Mouse (Mus musculus): ENCODE data around the gene Slc17a5. TPM values are rescaled to one million over a fixed set of nuclear protein-coding genes. Genes with fewer than 3 reads are reported as not detected.

Gene Slc17a5
- polyA plus RNA-seq, 1 experiment from 2014 or later = 12.2 TPM

DNA sequence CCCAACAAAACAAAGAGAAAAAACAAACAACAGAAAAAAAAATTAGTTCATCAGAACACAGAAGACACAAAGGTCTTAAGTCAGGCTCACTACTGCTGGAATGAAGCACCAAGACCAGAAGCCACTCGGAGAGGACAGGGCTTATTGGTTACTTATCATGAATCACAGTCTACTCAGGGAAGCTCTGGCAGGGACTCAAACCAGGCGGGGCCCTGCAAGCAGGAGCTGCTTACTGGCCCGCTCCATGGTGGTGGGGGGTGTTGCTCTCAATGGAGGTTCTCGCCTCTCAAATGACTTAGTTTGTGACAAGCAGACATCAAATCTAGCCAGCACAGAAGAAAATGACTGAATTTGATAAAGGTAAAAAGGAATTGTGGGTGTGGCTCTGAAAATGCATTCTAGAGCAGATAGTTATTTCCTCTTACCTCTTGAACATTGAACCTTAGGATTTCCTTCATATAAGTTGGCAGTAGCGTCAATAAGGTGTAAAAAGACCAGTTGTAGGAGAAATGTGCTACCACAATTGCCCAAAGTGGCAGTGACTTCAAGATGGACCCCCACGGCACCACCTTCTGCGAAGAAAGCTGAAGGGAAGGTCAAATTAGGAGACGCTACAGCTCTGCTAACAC is 29.1 kb downstream of the Slc17a5 start:
- peak; percentile 28 for DNase-seq
- ATAC-seq (ENCODE audit: insufficient read depth) = no peak
- no peak overlapping the region for H3K4me2 ChIP-seq
- H3K27ac ChIP-seq (ENCODE audit: low read depth) = no peak overlapping the region
- H3K4me1 ChIP-seq (ENCODE audit: insufficient read depth) = no peaks in the 10 kb centered on the region
- no peak overlapping the region for H3K9ac ChIP-seq
- no peak overlapping the region for H3K4me3 ChIP-seq (ENCODE audit: low read depth, low read length)
- no peaks in the 10 kb centered on the region for H3K36me3 ChIP-seq (ENCODE audit: insufficient read depth)
- no peaks in the 10 kb centered on the region for H3K27me3 ChIP-seq (ENCODE audit: insufficient read depth, low read length)
- 76% methylated on average over 8 of the region's 8 CpGs for WGBS
- TF ChIP-seq CTCF (IDR thresholded peaks at IDR 0.05; ENCODE audit: low read depth) = no peak
- no peaks in the 10 kb centered on the region for H3K9me3 ChIP-seq (ENCODE audit: low read depth, low read length)

DNA sequence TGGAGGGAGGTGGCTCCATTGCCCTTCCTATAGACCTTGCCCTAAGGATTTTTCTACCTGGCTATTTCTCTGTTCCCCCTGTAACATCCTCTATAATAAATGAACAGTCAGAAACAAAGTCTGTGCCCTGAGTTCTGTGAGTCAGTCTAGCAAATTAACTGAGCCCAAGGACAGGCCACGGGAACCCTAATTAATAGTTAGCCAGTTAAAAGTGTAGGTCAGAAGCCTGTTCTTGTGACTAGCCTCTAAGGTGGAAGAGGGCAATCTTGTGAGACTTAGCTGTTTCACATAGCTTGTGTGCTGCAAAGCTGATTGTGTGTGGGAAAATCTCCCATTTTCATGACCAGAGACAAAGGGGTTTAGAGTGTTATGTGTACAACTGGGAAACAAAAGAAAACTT is 30.8 kb downstream of the Slc17a5 start:
- WGBS = 83% methylated on average over 1 of the region's 1 CpGs
- ATAC-seq (ENCODE audit: insufficient read depth) = no peak
- H3K27me3 ChIP-seq (ENCODE audit: insufficient read depth, low read length) = no peaks in the 10 kb centered on the region

DNA sequence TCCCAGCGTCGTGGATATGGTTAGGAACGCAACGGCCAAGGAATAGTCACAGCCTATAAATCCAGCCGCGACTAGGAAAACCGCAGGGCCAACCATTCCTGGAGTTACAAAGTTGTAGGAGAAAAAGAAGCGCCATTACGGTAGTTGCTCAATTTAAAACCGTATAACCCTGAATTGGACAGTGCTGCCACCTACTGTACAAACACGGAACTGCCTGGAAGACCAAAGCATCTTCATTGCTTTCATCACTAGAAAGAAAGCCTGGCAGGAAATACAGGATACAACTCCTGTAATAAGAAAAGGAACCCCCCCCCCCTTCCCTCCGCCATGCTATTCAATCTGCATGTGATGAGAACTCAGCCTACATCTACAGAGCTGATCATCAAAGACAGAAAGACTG is 34.9 kb downstream of the Slc17a5 start:
- peak; percentile 84 for TF ChIP-seq CTCF (IDR thresholded peaks at IDR 0.05; ENCODE audit: low read depth)
- 0 out of 2 replicates have a peak, but pooled peaks cover 3% of the 10 kb centered on the region for H3K9me3 ChIP-seq (ENCODE audit: low read depth, low read length)
- no peaks in the 10 kb centered on the region for H3K36me3 ChIP-seq (ENCODE audit: insufficient read depth)
- H3K4me3 ChIP-seq (ENCODE audit: low read depth, low read length) = no peak overlapping the region
- 36% methylated on average over 12 of the region's 12 CpGs for WGBS
- no peak overlapping the region for H3K9ac ChIP-seq
- no peak overlapping the region for H3K27ac ChIP-seq (ENCODE audit: low read depth)
- DNase-seq = peak; percentile 94
- ATAC-seq (ENCODE audit: insufficient read depth) = peak; percentile 35; the same call in 1 of the 2 replicates
- no peaks in the 10 kb centered on the region for H3K27me3 ChIP-seq (ENCODE audit: insufficient read depth, low read length)
- no peak overlapping the region for H3K4me2 ChIP-seq
- H3K4me1 ChIP-seq (ENCODE audit: insufficient read depth) = no peaks in the 10 kb centered on the region

More for the DNA sequence above, 30.8 kb downstream of the Slc17a5 start:
- no peak overlapping the region for H3K9ac ChIP-seq
- DNase-seq = no peak
- H3K9me3 ChIP-seq (ENCODE audit: low read depth, low read length) = 0 out of 2 replicates have a peak, but pooled peaks cover 3% of the 10 kb centered on the region
- H3K4me2 ChIP-seq = no peak overlapping the region
- no peaks in the 10 kb centered on the region for H3K4me1 ChIP-seq (ENCODE audit: insufficient read depth)
- H3K27ac ChIP-seq (ENCODE audit: low read depth) = no peak overlapping the region
- no peak for TF ChIP-seq CTCF (IDR thresholded peaks at IDR 0.05; ENCODE audit: low read depth)
- H3K4me3 ChIP-seq (ENCODE audit: low read depth, low read length) = no peak overlapping the region
- no peaks in the 10 kb centered on the region for H3K36me3 ChIP-seq (ENCODE audit: insufficient read depth)

DNA sequence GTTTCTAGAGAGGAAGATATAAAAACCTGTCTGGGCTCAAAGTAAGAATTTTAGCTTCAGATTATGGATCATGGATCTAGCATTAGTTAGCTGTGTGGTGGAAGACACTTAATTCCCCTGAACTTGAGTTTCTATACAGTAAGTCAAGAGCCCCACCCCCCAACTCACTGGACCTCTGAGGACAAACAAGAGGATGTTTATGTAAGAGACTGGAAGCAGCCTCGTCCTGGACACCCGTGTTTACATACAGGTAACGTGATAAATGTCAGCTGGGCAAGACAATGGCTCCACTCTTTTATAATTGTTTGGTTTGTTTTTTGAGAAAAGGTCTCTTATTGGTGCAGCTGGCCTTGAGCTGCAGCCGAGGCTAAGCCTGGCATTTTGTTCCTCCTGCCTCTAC is 36.1 kb downstream of the Slc17a5 start:
- Histone ChIP-seq H3K9ac (no peak overlapping the region), H3K9me3 (ENCODE audit: low read depth, low read length) (0 out of 2 replicates have a peak, but pooled peaks cover 3% of the 10 kb centered on the region), H3K36me3 (ENCODE audit: insufficient read depth) (no peaks in the 10 kb centered on the region), H3K4me3 (ENCODE audit: low read depth, low read length) (no peak overlapping the region), H3K27ac (ENCODE audit: low read depth) (no peak overlapping the region), H3K4me2 (no peak overlapping the region), H3K27me3 (ENCODE audit: insufficient read depth, low read length) (no peaks in the 10 kb centered on the region), H3K4me1 (ENCODE audit: insufficient read depth) (no peaks in the 10 kb centered on the region)
- DNase-seq = peak; percentile 52
- no peak for TF ChIP-seq CTCF (IDR thresholded peaks at IDR 0.05; ENCODE audit: low read depth)
- peak; percentile 54; the same call in 1 of the 2 replicates for ATAC-seq (ENCODE audit: insufficient read depth)
- WGBS = 23% methylated on average over 4 of the region's 4 CpGs

DNA sequence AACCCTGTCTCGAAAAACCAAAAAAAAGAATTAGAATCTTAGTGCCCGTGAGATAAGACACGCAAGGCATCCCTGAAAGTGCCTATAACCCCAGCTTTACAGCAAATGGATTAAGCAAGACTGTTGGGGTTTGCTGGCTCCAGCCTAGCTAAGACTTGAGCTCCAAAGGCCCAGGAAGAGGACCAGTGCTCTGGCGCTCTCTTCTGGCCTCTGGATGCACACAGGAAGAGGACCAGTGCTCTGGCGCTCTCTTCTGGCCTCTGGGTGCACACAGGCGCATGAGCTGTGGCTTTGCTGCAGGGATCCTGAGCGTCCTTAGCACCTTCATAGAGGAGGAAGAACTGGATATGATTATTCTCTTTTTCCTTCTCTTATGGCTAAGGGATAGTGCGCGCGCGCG is 40.1 kb downstream of the Slc17a5 start:
- ATAC-seq (ENCODE audit: insufficient read depth) (no peak), DNase-seq (peak; percentile 36)
- H3K36me3 ChIP-seq (ENCODE audit: insufficient read depth) = no peaks in the 10 kb centered on the region
- no peaks in the 10 kb centered on the region for H3K27me3 ChIP-seq (ENCODE audit: insufficient read depth, low read length)
- no peak overlapping the region for H3K4me3 ChIP-seq (ENCODE audit: low read depth, low read length)
- WGBS = 84% methylated on average over 12 of the region's 12 CpGs
- H3K9ac ChIP-seq = no peak overlapping the region
- peak; percentile 51 for TF ChIP-seq CTCF (IDR thresholded peaks at IDR 0.05; ENCODE audit: low read depth)
- H3K4me2 ChIP-seq = no peak overlapping the region
- no peak overlapping the region for H3K27ac ChIP-seq (ENCODE audit: low read depth)
- 0 out of 2 replicates have a peak, but pooled peaks cover 3% of the 10 kb centered on the region for H3K9me3 ChIP-seq (ENCODE audit: low read depth, low read length)
- H3K4me1 ChIP-seq (ENCODE audit: insufficient read depth) = no peaks in the 10 kb centered on the region

DNA sequence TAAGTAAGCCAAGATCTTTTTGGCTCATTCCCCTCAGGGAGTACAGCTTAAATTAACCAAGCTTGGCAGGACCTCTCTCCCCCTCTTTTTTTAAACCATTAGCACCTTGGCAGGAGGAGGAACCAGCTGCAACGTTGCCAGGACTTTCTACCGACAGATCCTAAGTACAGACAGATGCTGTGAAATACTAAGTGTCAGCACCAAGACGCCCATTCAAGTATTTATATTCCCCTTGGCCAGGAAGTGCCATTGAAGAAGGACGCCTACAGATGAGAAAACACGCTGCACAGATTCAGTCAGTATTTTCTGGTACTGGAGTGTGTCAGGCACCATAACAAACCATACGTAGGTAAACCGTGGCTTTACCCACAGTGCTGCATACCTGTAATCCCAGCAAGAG is 40.9 kb downstream of the Slc17a5 start:
- 52% methylated on average over 7 of the region's 7 CpGs for WGBS
- Histone ChIP-seq H3K4me3 (ENCODE audit: low read depth, low read length) (no peak overlapping the region), H3K36me3 (ENCODE audit: insufficient read depth) (no peaks in the 10 kb centered on the region), H3K4me1 (ENCODE audit: insufficient read depth) (no peaks in the 10 kb centered on the region), H3K9me3 (ENCODE audit: low read depth, low read length) (no peaks in the 10 kb centered on the region), H3K4me2 (no peak overlapping the region), H3K27ac (ENCODE audit: low read depth) (no peak overlapping the region), H3K9ac (no peak overlapping the region), H3K27me3 (ENCODE audit: insufficient read depth, low read length) (no peaks in the 10 kb centered on the region)
- ATAC-seq (ENCODE audit: insufficient read depth) = no peak
- no peak for DNase-seq
- TF ChIP-seq CTCF (IDR thresholded peaks at IDR 0.05; ENCODE audit: low read depth) = no peak

DNA sequence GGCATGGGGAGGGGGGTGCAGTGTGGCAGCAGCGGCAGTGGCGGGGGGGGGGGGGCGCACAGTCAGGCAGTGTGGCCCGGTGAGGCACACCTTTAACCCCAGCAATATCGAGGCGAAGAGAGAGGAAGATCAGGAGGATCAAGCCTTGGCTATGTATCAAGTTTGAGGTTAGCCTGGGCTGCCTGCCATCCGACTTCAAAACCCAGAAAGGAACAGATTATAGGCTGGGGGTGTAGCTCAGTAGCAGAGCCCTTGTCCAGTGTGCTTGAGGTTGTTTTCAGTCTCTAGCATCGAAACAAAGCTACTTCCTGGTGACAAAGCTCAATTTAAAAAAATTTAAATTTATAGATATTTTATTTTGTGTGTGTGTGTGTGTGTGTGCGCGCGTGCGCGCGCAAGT is 46.1 kb downstream of the Slc17a5 start:
- DNase-seq (no peak), ATAC-seq (ENCODE audit: insufficient read depth) (no peak)
- Histone ChIP-seq H3K36me3 (ENCODE audit: insufficient read depth) (no peaks in the 10 kb centered on the region), H3K9ac (no peak overlapping the region), H3K4me3 (ENCODE audit: low read depth, low read length) (no peak overlapping the region), H3K27me3 (ENCODE audit: insufficient read depth, low read length) (no peaks in the 10 kb centered on the region), H3K4me1 (ENCODE audit: insufficient read depth) (no peaks in the 10 kb centered on the region), H3K27ac (ENCODE audit: low read depth) (no peak overlapping the region), H3K4me2 (no peak overlapping the region), H3K9me3 (ENCODE audit: low read depth, low read length) (no peaks in the 10 kb centered on the region)
- 92% methylated on average over 14 of the region's 14 CpGs for WGBS
- TF ChIP-seq CTCF (IDR thresholded peaks at IDR 0.05; ENCODE audit: low read depth) = no peak

Data from lung, embryonic 14.5 days (tissue).